Mouse (Mus musculus): ENCODE measurements at regions not wholly inside any gene's neighbourhood (a gene's known extent, or its start where the extent isn't known, plus 50 kb on each side); places are given as distances from the start of the nearest gene placed in this dataset.

DNA sequence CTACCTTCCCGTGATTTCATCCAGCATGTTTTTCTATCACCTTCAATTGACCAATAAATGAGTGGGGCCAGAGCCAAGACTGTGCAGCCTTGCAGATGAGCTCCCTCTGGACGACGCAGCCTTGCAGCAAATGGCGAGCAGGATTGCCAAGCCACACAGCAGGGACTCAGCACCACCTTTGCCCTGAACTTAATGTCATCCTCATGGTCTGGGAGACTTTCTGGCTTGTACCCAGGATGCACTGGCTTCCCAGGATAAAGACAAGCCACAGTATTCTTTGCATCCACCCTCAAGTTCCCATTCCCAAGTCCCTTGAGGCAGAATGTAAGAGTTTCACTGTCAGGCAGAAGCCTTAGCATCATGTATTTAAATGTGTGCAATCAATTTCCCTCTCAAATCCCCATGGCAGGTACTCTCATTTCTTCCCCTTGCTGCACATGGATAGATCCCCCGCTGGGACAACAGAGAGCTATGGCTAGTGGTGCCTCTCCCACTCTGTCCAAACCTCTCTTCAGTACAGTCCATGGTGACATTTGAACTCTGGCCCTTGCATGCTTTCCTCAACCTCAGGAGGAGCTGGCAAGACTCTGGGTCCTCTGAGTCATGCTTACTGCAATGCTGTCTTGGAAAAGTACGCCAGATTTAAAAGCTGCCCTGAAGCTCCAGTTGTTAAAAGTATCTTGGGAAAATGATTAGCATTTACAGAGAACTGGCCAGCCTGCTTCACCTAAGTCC is 252.2 kb upstream of the Hnrnpa3 start:
- no peak for TF ChIP-seq CTCF (IDR thresholded peaks at IDR 0.05; ENCODE audit: borderline replicate concordance, control insufficient read depth, extremely low read depth, insufficient read depth, low read length, poor library complexity)
- no peak for TF ChIP-seq POLR2A (IDR thresholded peaks at IDR 0.05; ENCODE audit: control insufficient read depth, extremely low read depth, insufficient read depth, low read length, poor library complexity)
